Mouse (Mus musculus): ENCODE data around the gene Ccdc169.

DNA sequence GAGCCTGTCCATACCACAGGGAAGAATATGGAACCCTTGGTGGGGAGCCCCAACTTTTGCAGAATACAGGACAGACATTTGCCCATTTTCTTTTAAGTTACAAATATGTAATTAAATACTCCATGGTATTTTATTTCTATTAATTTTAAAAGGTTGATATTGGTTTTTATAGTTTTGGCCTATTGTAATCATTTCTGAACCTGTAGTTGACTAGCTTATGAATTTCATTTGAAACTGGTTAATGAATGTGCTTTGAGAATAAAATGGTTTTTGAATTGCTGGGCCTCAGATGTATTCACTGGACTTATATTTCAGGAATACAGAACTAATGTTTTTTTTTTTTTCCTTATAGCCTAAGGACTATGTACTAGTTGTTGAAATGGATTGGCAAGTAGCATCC, at the start of gene Ccdc169:
- TF ChIP-seq TAL1 (IDR thresholded peaks at IDR 0.05; ENCODE audit: low read length) (no peak), GATA1 (IDR thresholded peaks at IDR 0.05; ENCODE audit: low read depth, low read length) (no peak)

All from MEL (cell line).